Mouse (Mus musculus) urinary bladder, adult 18-20 months (tissue): ENCODE measurements around the gene Gcnt1.
A peak's percentile ranks its signal among the peaks of the same experiment; 100 is the strongest.

Experiments
- DNase-seq, 2 experiments: peaks; one replicate each; pipeline ENCODE4 v3.0.0; 2022; ENCODE audit warnings: low spot score in 2 of 2, mixed read lengths in 2 of 2

The Gcnt1 gene

DNA sequence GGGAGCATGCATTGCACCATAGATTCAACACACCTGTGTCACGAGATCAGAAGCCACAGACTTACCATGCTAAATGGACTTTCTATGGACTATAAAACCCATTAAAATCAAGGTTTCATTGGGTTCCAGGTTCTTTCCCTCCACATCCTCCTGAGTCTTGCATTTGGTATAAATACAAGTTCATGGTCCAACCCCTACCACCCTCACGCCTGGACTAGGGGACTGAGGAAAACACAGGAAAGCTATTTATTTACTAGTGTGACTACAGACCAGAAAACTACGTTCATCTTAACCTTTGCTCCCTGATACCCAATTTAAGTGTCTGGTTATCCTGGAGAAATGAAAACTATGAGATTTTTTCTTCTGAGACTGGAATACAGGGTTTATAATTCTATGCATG is at the start of gene Gcnt1:
Gene Gcnt1, minus strand, starts transcription at position 144 of the 400 bp plus-strand sequence.
- no peak for DNase-seq

DNA sequence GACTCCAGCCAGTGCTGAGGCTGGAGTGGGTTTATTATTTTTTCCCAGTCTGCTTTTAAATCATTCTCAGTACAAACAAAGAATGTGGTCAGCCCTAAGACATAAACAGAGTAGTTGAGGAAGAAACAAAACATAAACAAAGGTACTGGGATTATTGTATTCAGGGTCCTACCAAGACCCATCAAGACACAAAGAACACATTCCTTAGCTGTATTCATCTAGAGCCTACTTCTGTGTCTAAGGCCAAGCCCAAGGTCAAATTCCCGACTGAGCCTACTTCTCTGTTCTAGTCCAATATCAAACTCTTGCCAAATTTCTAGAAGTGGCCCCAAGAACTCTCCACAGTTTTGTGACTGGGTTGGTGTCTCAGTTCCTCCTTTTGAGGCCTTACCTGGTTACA is 45.2 kb upstream of the Gcnt1 start:
- no peak for DNase-seq

DNA sequence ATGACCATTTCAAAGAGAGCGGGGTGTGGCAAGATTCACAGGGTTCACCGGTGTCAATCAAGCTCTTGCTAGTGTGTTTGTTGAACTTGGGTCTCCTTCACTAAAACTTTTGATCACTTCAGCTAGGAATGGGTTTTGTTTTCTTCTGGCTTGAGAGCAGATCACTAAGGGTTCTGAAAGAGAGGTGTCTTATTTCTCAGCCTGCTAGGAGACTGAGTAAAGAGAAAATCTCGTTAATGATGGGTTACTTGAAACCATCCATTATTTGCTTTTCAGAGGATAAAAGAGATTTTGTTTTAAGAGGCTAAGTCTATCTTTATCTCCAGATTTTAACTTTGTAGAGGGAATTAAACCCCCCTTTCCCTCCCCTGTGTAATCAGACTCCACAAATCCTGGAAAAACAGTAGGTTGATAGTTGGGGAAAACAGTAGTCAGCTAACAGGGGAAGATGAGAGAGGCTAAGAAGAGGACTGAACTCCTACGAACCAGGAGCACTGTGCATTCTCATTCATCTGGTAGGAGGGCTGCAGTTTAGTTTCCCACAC is 40.3 kb upstream of the Gcnt1 start:
- DNase-seq, result no peak

DNA sequence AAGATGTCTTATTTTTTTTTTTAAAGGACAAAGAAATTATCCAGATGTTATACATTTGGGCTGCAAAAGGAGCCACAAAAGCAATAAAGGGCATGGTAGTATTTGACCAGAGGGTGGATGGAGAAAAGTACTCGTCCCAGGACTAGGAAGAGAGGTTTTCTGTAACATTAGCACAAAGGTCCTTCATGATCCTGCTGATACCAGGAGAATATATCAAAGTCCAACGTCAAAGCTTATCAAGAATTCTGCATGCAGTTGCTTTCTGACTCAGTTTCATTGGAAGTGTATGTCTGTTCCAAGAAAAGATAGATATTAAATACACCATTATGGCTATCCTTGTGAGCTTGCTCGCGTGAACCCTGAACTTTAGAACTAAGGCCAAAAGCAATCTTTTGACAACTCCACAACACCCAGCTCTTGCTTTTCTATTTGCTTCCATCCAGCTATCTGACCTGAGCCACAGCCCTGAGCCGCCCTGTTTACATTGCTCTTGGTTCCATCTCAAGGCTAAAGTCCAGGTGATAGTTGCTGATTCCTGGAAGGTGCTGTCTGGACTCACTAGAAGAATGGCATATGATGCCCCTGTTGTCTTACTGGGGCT is 37.9 kb upstream of the Gcnt1 start:
- no peak for DNase-seq

DNA sequence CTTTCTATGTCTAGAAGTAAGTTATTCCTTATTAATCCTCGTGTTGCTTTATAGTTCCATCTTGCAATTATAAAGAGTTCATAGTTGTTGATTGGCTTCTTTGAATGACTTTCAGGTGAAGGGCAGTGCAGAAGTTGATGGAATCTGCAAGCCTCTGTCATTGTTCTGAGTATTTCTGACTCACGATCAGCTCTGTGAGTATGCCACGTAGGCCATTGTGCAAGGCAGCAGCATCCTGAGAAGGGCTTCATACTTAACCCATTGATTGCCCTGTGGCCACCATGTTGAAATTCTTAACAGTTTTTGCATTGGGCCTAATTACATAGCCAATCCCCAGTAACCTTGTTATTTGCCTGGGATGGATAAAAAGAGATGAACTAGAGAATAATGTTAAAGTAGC is 36.7 kb upstream of the Gcnt1 start:
- no peak for DNase-seq

DNA sequence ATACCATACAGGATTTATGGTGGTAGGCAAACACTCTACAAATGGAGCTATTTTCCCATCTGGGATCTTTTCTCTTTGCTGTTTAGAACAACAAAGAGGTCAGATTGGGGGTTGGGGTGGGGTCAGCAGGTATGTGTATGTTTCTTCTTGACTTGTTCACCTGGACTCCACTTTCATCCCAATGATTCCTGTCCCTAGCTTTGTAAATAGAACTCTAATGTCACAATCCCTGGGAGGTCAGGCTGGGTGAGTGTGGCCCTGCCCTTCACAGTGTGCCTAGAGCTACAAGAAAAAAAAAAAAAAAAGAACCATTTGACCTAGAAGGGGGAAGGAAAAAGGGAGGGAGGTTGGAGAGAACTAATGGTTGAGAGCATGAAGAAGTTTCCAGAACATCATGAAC is 35.9 kb upstream of the Gcnt1 start:
- no peak for DNase-seq

DNA sequence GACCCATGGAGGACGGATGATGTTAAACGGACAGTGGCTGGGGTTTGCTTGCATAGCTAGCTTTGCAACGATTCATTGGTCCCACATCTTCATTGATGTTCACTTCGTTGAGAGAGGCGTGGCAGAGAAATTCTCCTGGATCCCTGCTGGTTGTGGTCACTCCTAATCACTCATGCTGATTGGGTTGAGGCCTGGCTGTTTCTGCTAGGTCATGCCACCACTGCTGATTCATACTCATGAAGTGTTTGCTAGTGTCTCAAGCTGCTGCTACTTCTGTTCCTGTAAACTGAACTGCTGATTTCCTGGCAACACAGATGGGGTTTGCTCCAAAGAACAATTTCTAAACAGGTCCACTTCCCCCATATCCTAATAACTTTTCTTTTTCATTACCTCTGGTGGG is 34.2 kb upstream of the Gcnt1 start:
- no peak for DNase-seq

DNA sequence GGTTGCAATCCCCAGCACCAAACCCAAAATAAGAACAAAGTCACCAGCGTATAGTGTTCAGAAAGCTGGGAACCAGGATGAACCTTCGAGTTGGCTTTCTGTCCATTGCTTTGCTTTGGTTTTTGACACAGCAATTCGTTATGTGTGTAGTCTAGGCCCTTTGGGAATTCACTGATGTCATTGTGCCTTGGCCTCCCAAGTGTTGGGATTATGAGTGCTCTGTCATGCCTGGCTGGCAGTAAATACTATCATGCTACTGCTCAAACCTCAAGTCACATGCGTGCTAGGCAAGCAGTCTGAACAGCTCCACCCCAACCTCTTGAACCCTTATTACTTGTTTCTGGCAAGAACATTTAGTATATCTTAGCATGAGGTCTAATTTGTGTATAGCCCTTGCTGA is 30.5 kb upstream of the Gcnt1 start:
- no peak for DNase-seq

DNA sequence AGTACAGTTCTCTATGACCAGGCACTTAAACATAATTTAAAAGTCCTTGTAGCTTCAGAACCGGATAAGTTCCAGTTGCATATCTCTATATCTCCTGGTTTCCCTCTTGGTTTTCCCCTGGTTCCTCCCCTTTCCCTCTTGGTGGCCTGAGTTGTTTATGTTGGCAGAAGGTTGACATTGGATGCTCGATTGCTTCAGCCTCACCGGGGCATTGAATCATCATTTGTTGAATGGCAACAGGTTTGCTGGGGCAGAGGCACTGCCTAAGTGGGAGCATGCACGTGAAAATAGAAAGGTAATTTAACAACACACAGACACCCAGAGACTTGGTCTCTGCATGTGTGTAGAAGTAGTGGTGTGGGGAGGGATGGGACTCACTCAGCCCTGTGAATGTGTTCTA is 27.9 kb upstream of the Gcnt1 start:
- DNase-seq, result no peak

DNA sequence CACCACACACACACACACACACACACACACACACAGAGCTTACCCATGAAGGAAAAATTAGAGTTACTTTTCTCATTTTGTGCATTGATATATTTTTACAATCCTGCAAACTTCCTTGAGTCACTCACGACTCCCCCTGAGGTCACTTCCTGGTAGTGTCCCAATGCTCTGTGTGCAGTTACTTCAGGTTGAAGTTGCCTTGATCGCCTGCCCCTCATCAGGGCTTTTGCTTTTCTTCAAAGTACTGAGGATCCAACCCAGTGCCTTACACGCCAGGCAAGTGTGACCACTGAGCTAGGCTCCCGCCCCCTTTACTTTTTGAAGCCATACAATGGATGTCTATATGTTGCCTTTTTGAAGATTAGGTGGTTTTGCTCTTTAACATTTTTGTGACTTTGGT is 27.3 kb upstream of the Gcnt1 start:
- no peak for DNase-seq

DNA sequence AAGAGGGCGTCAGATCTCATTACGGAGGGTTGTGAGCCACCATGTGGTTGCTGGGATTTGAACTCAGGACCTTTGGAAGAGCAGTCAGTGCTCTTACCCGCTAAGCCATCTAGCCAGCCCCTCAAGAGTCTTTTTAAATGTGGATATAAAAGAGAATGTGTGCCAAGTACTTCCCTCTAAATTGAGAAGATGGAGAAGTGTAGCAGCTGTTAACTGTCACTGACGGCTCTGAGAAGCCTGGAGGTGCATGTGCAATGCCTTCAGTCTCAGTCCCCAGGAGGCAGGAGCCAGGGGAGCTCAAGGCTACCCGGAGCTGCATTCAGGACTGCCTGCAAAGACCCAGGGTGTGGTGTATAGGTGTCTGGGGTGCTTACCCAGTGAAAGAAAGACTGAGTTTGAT is 25.3 kb upstream of the Gcnt1 start:
- DNase-seq, result no peak

DNA sequence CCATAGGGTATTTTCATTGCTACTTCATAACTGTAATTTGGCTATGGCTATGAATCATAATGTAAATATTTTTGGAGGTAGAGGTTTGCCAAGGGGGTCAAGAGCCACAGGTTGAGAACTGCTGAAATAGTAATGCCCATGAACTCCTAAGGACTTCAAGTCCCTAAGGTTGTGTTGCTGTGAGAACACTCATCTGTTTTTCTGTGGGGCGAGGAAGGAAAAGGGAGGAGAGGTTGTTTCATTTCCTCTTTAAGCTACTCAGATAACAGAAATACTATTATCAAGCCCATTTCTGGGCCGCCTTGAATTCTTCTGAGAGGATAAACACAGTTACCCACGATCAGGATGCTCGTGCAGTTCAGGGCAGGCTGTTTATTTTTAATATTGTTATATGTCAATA is 24.2 kb upstream of the Gcnt1 start:
- no peak for DNase-seq

DNA sequence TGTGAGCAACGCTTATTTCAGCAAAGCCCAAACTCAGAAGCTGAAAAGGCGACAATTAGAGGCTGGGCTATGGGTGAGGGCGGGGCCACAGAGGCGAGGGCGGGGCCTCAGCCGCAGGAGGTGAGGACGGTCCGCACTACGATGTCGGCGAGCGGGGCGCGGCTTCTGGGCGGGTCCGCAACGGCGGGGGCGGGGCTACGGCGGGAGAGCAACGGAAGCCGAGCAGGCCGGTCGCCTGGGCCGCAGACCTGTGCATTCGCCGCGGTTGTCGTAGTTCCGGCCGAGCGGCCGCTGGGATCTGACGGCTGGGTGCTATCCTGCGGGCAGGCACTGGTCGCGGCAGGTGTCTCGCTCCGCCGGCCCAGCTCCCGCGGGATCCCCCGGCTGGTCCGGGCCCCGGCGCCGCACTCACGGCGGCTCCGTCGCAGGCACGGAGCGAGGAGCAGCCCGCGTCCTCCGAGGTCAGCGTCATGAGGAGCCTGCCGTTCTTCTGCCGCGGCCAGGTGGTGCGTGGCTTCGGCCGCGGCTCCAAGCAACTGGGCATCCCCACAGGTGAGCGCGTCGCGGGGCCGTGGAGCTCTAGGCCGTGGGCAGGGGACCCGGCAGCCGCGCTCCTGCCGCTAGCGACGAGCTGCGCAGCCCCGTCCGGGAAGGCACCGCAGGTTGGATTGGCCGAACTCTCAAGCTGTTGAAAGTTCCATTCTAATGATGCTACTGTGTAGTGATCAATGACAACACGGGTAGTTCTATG is 21.4 kb upstream of the Gcnt1 start, which contains the start of gene Rfk:
Gene Rfk, plus strand, starts transcription at position 203 of the 751 bp plus-strand sequence.
- DNase-seq, result peak; percentile 88 to 90

DNA sequence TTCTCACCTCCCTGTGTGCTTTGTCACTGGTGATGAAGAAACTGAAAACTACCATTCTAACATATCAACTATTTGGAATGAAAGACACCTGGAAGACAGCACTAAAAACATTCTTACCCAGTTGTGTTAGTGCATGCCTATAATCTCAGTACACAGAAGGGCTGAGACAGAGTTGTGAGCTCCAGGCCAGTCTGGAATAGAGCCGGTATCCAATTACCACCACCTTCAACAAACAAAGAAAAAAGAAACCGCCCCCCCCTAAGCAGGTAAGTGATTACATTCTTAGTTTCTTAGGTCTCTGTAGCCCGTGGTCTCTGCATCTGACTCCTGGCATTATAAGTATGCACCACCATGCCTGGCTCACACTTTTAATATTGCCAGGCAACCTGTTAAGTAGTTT is 20.2 kb upstream of the Gcnt1 start:
- no peak for DNase-seq

DNA sequence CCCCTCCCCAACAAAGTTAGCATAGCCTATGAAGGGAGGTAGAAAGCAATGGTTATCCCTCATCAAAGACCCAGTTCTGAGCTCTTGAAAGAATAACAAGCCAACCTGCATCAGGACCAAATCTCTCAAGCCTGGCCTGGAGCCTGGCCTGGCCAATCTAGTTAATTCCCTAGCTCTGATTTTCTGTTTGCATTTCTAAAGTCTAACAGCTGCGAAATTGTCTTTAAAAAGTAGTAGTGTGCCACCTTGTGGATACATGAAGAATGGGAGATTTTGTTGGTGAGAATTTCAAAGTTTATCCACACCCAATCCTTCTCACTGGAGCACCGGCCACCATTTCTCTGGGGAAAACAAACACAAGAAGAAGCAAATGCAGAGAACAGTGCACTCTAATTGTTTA is 15.8 kb upstream of the Gcnt1 start:
- DNase-seq, result no peak

DNA sequence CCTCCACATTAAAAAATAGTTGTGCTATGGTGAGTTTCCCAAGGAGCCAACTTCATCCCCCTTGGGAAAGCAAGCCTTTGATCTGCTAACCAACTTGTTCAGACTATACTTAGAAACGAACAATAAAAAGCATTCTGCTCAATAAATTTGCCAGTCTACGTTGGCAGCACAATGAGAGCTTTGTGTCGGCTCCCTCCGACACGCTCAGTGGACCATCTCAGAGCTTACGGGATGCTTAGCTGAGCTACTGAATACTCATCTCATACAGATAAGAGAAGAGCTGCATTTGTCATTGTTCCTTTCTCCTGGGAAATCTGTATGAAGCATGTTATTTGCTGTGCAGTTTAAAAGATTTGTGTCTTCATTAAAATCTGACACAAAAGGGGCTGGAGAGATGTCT is 13.8 kb upstream of the Gcnt1 start:
- no peak for DNase-seq

DNA sequence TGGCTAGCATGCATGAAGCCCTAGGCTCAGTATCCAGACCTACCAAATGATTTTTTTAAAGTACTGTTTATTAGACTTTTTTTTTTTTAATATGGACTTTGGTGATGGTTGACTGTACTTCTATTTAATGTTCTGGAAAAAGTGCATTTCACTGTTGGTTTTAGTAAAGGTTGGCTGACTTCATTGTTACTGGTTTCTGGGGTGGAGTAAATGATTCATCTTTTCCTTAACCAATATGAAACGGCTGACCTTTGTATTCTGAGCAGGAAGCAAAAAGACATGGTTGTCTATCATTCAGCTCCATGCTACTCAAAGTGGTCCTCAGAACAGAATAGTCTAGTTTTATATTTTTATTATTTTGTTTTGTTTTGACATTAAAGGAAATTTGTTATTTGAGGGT is 12.8 kb upstream of the Gcnt1 start:
- DNase-seq, result no peak

DNA sequence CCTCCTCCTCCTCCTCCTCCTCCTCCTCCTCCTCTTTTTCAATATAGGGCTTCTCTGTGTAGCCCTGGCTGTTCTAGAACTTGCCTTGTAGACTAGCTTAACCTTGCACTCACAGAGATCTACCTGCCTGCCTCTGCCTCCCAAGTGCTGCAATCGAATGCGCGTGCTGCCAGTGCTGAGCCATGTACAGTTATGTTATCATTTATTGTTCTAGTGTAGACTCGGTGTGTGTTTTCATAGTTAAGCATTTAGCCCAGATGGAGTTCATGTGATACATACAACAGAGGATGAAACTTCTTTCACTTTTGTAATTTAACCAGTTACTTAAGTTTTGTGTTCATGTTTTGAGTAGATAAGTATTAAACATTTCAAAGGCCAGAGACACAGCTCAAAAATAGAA is 12.4 kb upstream of the Gcnt1 start:
- no peak for DNase-seq

DNA sequence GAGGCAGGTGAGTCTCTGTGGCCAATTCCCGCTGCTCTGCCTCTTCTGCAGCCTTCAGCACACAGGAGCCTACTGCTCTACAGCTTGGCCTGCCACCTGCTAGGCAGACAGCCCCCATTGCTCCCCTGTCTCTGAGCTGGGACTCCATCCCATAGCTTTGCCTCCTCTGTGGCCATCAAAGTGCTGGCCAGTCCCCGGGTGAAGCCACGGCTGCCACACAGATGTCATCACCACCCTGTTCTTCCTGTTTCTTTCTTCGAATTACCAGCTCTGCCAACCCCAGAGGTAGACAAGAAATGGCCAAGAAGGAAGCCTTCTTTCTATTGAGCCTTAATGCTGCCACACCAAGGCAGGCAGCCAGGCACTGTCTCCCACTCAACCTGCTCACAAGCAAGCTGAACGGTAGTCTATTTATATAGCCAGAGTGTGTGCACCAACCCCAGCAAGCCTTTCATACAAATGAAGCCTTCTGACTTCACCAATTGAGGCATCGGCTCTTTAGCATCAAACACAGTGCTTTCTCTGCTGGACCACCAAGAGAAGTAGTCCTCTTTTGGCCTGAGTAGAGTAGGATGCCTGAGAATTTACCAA is 10.3 kb upstream of the Gcnt1 start:
- no peak for DNase-seq

DNA sequence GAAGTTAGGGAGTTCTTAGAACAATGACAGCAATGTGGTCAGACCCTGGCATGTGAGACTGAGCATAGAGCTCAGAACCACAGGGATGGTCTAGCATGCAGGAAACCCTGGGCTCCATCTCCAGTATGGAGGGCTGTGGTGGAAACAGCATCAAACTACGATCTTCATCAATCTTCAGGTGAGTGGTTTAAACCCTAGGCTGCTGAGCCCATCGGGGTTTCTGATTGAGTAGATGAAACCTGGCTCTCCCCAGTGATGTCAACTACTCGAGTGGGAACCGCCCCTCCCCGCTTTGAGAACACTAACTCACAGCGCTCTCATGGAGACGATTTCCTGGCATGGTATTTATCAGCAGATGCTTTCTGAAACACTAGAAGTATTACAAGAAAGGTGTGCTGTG is 7.9 kb upstream of the Gcnt1 start:
- no peak for DNase-seq

DNA sequence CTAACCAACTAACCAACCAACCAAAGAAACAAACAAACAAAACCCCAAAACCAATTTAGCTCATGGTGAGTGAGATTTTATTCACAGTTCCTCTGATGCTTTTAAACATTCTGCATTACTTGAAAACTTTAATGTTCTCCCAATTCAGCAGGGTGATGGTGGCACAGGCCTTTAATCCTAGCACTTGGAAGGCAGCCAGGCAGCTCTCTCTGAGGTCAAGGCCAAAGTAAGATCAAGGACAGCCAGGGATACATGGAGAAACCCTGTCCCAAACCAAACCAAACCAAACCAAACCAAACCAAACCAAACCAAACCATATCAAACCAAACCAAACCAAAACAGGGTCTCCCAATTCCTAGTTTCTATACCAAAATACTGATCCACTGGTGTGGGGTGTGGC is 6.2 kb upstream of the Gcnt1 start:
- no peak for DNase-seq

DNA sequence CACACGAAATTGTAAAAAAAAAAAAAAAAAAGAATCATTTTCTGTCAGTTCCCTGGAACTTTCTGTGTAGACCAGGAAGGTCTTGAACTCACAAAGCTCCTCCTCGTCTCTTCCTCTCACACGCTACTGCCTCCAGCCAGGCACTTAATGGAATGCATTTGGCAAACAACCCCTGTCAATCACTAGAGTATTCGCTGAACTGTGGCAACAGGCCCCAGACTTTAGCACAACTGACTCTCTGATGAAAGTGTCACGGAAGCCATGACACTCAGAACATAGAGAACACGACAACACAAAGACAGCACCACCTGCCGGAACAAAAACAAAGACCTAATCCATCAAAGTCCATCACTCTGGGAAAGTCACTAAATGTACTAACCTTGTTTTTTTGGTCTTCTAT is 3.1 kb downstream of the Gcnt1 start:
- DNase-seq, result no peak

DNA sequence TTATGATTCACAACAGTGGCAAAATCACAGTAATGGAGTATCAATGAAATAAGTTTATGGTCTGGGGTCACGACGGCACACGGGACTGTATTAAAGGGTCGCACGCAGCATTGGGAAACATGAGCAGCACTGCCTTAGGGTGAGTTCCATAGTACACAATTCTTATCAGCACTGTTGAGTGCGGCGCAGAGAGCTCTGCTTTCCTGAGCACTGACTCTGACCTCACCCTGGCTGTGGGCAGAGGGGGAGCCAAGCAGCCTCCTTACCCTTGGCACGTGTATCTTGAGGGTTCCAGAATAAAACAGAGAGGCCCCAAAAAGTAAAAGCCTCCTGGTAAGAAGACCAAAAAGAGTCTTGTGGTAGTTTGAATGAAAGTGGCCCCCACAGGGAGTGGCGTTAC is 4.1 kb downstream of the Gcnt1 start:
- DNase-seq, result no peak
